Mouse (Mus musculus) limb, embryonic 14.5 days (tissue): ENCODE results near the gene Gm10803. TPM values are rescaled to one million over a fixed set of nuclear protein-coding genes. Genes with fewer than 3 reads are reported as not detected.
A peak's percentile ranks its signal among the peaks of the same experiment; 100 is the strongest.

Source experiments
- ATAC-seq: fragments of 200-750 bp; cut with Nextera tagmentation; 2 replicates; pipeline ENCODE4 v1.8.0; 2017; ENCODE audit warnings: low read depth, moderate number of reproducible peaks, moderate TSS enrichment; ENCODE audit not compliant: low FRiP score
- DNase-seq: peaks from one replicate; pipeline ENCODE4 v3.0.0-alpha.2; 2015; ENCODE audit warnings: low spot score
- H3K27ac ChIP-seq: fragments of 300-500 bp; sonication (generic); replicated peaks from 2 replicates; pipeline ENCODE4 v1.5.1; 2014; ENCODE audit warnings: low read depth, mild to moderate bottlenecking, low read length, moderate library complexity, mixed read lengths
- H3K27me3 ChIP-seq: fragments of 300-500 bp; sonication (generic); 2 replicates; pipeline ENCODE4 v1.6.1; 2014; ENCODE audit warnings: low read length, mixed read lengths; ENCODE audit not compliant: control insufficient read depth, insufficient read depth
- H3K36me3 ChIP-seq: fragments of 300-500 bp; sonication (generic); 2 replicates; pipeline ENCODE4 v1.6.1; 2014; ENCODE audit warnings: mild to moderate bottlenecking, low read length, moderate library complexity, mixed read lengths; ENCODE audit not compliant: control insufficient read depth, insufficient read depth
- H3K4me1 ChIP-seq: fragments of 300-500 bp; sonication (generic); 2 replicates; pipeline ENCODE4 v1.6.1; 2014; ENCODE audit warnings: antibody characterized with exemption, low read length, mixed read lengths; ENCODE audit not compliant: control insufficient read depth, insufficient read depth
- H3K4me2 ChIP-seq: fragments of 300-500 bp; sonication (generic); replicated peaks from 2 replicates; pipeline ENCODE4 v1.6.1; 2014; ENCODE audit warnings: low read depth, mild to moderate bottlenecking, low read length, moderate library complexity; ENCODE audit not compliant: severe bottlenecking
- H3K4me3 ChIP-seq: fragments of 300-500 bp; sonication (generic); replicated peaks from 2 replicates; pipeline ENCODE4 v1.5.1; 2014; ENCODE audit warnings: low read length
- H3K9ac ChIP-seq: fragments of 300-500 bp; sonication (generic); 2 replicates; pipeline ENCODE4 v1.6.1; 2014; ENCODE audit warnings: mild to moderate bottlenecking, low read depth, low read length, moderate library complexity; ENCODE audit not compliant: severe bottlenecking
- H3K9me3 ChIP-seq: fragments of 300-500 bp; sonication (generic); 2 replicates; pipeline ENCODE4 v1.6.1; 2016; ENCODE audit warnings: low read length; ENCODE audit not compliant: control insufficient read depth
- POLR2A ChIP-seq: fragments of 200-500 bp; IDR thresholded peaks from 2 replicates; pipeline ENCODE4 v1.8.0; 2012; ENCODE audit warnings: inconsistent platforms, mild to moderate bottlenecking, moderate library complexity, borderline replicate concordance; ENCODE audit not compliant: insufficient read depth, insufficient read length; ENCODE audit errors: extremely low read depth
- WGBS: fragments of 180-500 bp; shearing (Covaris S2); extraction: QIAGEN DNeasy Blood & Tissue Kit; methylation state at CpG from one replicate; pipeline ENCODE4 v1.1.7; 2014; 5-methylcytosine and 5-hydroxymethylcytosine counted together
- polyA plus RNA-seq, 2 experiments: library from polyadenylated mRNA; depleted of rRNA in 1 of 2; stranded (reverse) in 1 of 2; unstranded in 1 of 2; fragments of >200 nt; fragmentation: Nextera tagmentation in 1 of 2; extraction: Ambion mirVana in 1 of 2; gene quantifications; 2 replicates each; pipeline versions ENCODE4 v1.2.1 to v1.2.3; 2012 to 2014

The Gm10803 gene
- polyA plus RNA-seq, 2 experiments, result 0.03 TPM; not detected in 1

GRCm38 (mm10) chr2:93538140-93538539 is 22.2 kb upstream of the Gm10803 start:
- Histone ChIP-seq H3K27me3 (no peaks in the 10 kb centered on the region), H3K36me3 (no peaks in the 10 kb centered on the region), H3K9me3 (no peaks in the 10 kb centered on the region), H3K27ac (no peak overlapping the region), H3K4me1 (peaks cover 19% of the 10 kb centered on the region), H3K9ac (no peak overlapping the region), H3K4me3 (no peak overlapping the region), H3K4me2 (no peak overlapping the region)
- TF ChIP-seq POLR2A, result no peak
- ATAC-seq (peak; percentile 17; the same call in 1 of the 2 replicates), DNase-seq (no peak)
- 15% methylated on average over 6 of the region's 6 CpGs for WGBS

GRCm38 (mm10) chr2:93541771-93542170 is 18.6 kb upstream of the Gm10803 start:
- Histone ChIP-seq H3K4me2 (no peak overlapping the region), H3K4me3 (no peak overlapping the region), H3K36me3 (no peaks in the 10 kb centered on the region), H3K9me3 (no peaks in the 10 kb centered on the region), H3K9ac (no peak overlapping the region), H3K27me3 (no peaks in the 10 kb centered on the region), H3K27ac (no peak overlapping the region), H3K4me1 (peaks cover 17% of the 10 kb centered on the region)
- DNase-seq (no peak), ATAC-seq (no peak)
- no peak for TF ChIP-seq POLR2A
- 84% methylated on average over 2 of the region's 2 CpGs for WGBS

- Histone ChIP-seq H3K4me2 (no peak overlapping the region), H3K36me3 (no peaks in the 10 kb centered on the region), H3K4me1 (peaks cover 13% of the 10 kb centered on the region), H3K4me3 (no peak overlapping the region), H3K27ac (no peak overlapping the region), H3K9me3 (no peaks in the 10 kb centered on the region), H3K9ac (no peak overlapping the region), H3K27me3 (no peaks in the 10 kb centered on the region)
- 54% methylated on average over 10 of the region's 10 CpGs for WGBS
- DNase-seq (no peak), ATAC-seq (no peak)
- TF ChIP-seq POLR2A, result no peak
Observed at GRCm38 (mm10) chr2:93552676-93553521, 7.5 kb upstream of the Gm10803 start.

- Histone ChIP-seq H3K27ac (no peak overlapping the region), H3K4me2 (no peak overlapping the region), H3K9me3 (no peaks in the 10 kb centered on the region), H3K4me3 (no peak overlapping the region), H3K4me1 (peaks cover 13% of the 10 kb centered on the region), H3K36me3 (no peaks in the 10 kb centered on the region), H3K27me3 (no peaks in the 10 kb centered on the region), H3K9ac (no peak overlapping the region)
- ATAC-seq (no peak), DNase-seq (no peak)
- no peak for TF ChIP-seq POLR2A
- 27% methylated on average over 5 of the region's 5 CpGs for WGBS
Observed at GRCm38 (mm10) chr2:93553905-93554304, 6.5 kb upstream of the Gm10803 start.

GRCm38 (mm10) chr2:93565647-93566046 is 5.3 kb downstream of the Gm10803 start:
- 56% methylated on average over 6 of the region's 6 CpGs for WGBS
- Histone ChIP-seq H3K27ac (no peak overlapping the region), H3K4me3 (no peak overlapping the region), H3K4me1 (peaks cover 18% of the 10 kb centered on the region), H3K27me3 (no peaks in the 10 kb centered on the region), H3K9me3 (no peaks in the 10 kb centered on the region), H3K36me3 (no peaks in the 10 kb centered on the region), H3K4me2 (no peak overlapping the region), H3K9ac (no peak overlapping the region)
- DNase-seq (no peak), ATAC-seq (no peak)
- TF ChIP-seq POLR2A, result no peak
